Mouse (Mus musculus): Measurements from ENCODE around the gene Mepe. TPM values are rescaled to one million over a fixed set of nuclear protein-coding genes. Genes with fewer than 3 reads are reported as not detected.

The Mepe gene
- total RNA-seq, 2 experiments from 2014 or later: not detected

GRCm38 (mm10) chr5:104351874-104352273 is 26.7 kb downstream of the Mepe start:
- no peak for DNase-seq (ENCODE audit: low spot score in 2 of 2)

DNA sequence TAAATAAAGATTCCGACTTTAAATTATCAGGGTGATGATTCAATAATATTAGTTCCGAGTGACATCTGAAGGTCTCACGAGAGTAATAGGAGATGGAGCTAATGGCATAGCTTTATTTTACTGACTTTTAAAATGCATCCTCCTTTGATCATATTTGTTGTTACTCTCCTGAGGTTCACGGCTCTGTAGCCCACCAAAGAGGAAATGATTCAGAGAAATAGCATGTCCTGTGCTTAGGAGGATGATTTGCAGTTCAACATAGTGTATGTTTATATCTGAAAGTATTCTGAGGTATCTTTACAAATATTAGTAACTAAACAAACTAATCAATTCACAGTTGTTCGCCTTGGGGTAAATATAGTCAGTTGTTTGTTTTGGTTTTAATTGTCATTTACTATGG is 32.4 kb downstream of the Mepe start:
- no peak for DNase-seq (ENCODE audit: low spot score in 2 of 2)

DNA sequence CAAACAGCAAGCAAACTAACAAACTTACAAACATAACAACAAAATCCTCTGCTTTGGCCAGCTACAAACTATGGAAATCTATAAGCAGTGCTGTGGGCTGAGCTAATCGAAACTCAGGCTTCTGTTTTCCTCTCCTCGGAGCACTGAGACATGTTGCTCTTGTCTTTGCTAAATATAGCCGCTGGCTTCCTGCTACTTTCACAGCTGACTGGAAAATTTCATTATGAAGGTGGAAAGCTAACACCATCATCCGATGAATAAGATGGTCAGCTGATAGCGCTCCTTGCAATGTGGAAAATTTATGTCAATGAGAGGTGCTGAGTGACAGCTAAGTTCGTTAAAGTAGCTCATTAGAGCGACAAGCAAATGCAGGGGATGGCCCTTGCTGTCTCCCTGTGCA is 33.5 kb downstream of the Mepe start:
- DNase-seq (ENCODE audit: low spot score in 2 of 2): no peak

DNA sequence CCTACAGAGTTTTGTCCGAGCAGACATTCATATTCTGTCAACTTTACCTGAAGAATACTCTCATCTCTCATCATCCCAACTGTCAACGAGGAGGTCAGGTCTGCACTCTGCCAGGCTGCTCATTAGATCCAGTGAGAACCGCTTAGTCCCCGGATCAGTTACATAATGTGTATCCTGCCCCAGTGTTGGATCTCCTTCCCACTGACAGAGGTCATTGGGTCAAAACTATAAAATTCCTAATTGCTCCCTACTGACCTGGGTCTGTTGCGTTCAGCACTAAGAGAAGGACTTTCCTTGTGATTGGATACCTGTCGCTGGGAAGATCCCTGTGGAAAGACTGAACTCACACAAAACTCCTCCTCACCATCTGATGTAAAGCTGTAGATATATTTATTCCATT is 34.1 kb downstream of the Mepe start:
- DNase-seq (ENCODE audit: low spot score in 2 of 2): no peak

GRCm38 (mm10) chr5:104370580-104370979 is 45.5 kb downstream of the Mepe start:
- DNase-seq (ENCODE audit: low spot score in 2 of 2): no peak

GRCm38 (mm10) chr5:104371284-104371683 is 46.2 kb downstream of the Mepe start:
- no peak for DNase-seq (ENCODE audit: low spot score in 2 of 2)

GRCm38 (mm10) chr5:104373648-104374307 is 48.6 kb downstream of the Mepe start:
- DNase-seq (ENCODE audit: low spot score in 2 of 2): no peak

DNA sequence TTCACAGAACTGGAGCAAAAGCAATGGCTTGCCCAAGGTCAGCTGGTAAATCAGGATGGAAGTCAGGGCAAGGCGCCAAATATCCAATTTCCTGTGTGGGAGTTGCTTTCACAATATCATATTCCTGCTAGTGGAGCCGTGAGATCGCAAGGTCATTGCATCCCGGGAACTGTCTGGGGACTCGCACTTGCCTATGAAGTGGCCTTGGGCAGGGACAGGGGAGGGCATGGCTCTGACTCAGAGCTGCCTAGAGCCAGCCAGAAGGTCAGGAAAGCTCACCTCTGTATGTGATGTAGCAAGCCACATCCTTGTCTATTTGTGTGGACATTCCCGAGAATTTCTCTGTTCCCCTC is 49.2 kb downstream of the Mepe start:
- no peak for DNase-seq (ENCODE audit: low spot score in 2 of 2)

DNA sequence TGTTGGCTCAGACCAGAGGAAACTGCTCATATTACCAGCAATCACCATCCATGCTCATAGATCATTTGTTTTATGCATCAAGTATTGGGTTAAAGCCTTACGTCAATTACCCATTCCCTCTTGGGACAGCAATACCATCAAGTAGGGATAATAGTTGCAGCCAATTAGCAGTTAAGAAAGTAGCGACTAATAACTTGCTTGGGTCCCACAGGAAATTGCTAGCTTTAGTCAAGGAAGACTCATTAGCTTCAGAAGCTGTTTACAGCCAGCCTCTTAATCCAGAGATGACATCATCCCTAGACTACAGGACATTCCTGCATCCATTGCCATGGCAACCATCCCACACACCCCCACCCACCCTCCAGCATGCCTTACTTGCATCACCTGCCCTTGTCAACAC is 50.0 kb downstream of the Mepe start:
- DNase-seq (ENCODE audit: low spot score in 2 of 2): no peak

GRCm38 (mm10) chr5:104376890-104377289 is 51.8 kb downstream of the Mepe start:
- no peak for DNase-seq (ENCODE audit: low spot score in 2 of 2)

DNA sequence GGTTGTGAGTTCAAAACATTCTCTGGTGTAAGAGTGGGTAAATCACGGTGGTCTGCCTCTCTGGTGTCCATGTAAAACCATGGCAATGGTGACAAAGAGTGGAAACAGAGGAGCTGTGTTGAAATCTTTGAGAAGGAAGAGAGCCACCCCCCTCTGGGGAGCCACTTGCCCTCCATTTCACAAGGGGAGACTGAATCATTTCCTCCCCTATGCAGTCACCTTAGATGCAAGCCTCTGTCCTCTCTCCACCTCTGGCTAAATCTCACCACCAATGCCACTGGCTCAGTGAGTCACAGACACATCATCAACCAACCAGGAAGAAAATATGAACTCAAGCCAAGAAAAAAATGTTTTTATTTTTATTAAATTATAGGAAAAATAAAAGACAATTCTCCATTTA is 55.4 kb downstream of the Mepe start:
- DNase-seq (ENCODE audit: low spot score in 2 of 2): no peak

DNA sequence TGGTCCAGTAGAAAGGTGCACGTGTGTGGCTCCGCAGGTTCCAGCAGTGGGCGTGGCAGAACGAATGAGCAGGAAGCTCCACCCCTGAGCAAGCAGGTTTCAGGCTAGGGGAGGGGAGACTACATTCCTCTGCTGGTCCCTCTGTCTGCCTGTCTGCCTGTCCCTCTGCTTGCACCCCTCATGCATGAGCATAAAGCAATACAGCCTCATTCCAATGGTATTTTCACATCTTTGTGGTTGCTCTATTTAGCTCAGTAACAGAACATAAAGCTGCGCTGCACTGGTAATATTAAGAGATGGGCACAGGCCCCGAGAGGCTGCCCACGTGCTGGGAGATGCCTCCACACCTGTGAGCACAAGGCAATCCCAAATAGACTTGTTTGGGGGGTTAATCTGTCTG is 56.5 kb downstream of the Mepe start:
- DNase-seq (ENCODE audit: low spot score in 2 of 2): no peak

DNA sequence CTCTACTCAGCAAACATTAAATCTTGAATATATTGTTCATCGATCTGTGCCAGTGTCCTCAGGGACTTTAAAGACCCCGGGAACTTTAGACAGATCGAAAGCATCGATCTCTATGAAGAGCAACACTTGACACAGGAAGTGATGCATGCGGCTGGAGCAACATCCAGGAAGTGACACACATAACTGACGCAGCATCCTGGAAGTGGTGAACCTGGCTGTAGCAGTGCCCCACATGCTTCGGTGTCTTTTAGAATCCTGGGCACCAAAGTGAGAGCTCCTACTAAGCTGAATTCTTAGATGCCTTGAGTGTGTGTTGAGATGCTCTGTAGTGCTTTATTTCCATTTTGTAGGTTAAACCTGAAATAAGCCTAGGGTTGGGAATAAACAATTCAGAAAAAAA is 59.4 kb downstream of the Mepe start:
- DNase-seq (ENCODE audit: low spot score in 2 of 2): no peak

DNA sequence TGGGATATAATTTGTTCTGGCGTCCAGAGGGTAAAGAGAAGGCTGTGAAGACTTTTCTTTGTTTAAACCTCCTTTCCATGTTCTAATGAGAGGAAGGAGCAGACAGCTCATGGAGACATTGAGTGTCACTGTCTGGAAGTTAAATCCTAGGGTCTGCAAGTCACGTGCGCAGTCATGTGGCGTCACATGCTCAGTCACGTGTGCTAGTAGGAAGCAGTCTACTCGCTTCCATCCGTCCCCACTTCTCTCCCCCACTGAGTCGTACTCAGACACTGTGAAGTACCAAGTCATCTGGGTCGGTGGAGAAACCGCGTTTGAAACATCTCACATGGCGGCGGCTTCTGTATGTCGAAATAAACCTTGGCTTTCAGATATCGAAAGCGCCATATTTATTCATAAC is 60.4 kb downstream of the Mepe start:
- DNase-seq (ENCODE audit: low spot score in 2 of 2): no peak

DNA sequence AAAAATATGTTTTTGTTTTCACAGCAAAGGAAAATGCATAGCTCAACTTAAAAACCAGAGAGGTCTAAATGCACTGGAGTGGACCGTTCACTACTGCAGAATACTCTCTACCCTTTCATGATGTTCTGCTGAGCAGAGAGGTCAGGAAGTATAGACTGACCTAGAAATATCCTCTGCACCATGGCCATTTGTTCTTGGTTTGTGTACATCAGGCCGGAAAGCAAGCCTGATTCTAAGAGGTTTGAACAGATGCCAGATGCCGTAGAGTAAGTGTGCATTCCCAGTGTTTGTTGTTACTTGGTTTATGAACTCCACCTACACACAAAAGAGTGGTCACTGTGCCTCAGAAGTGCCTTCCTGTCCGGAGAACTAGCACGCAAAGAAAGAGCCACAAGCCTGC is 61.8 kb downstream of the Mepe start:
- DNase-seq (ENCODE audit: low spot score in 2 of 2): no peak

Small RNA genes lying within 50 kb of the gene (microRNA-seq; reads per million reads assigned to microRNA genes)
- 0 reads per million in 2 experiments for gene Gm23616

Other genes starting within 250 kb of the Mepe start
- not detected for gene Gm17660, start 247.7 kb upstream of the Mepe start, total RNA-seq (2021)
- 1,000 to 10,000 TPM; 1,467 to 1,533 TPM for gene Sparcl1, start 211.6 kb upstream of the Mepe start, total RNA-seq (2021)
- under 1 TPM in 1 of 2 experiments, not detected in 1; 0.08 TPM for gene Dspp, start 154.6 kb upstream of the Mepe start, total RNA-seq (2021)
- 1 to 10 TPM; 7.5 to 7.7 TPM for gene Dmp1, start 122.7 kb upstream of the Mepe start, total RNA-seq (2021)
- under 1 TPM; 0.25 TPM for gene Ibsp, start 26.2 kb upstream of the Mepe start, total RNA-seq (2021)
- gene Spp1, start 109.8 kb downstream of the Mepe start, total RNA-seq (2021): 1 to 10 TPM; 4.7 to 5.6 TPM
- gene Pkd2, start 134.1 kb downstream of the Mepe start, total RNA-seq (2021): 10 to 100 TPM; 32.7 to 34.5 TPM
- gene BC005561, start 183.0 kb downstream of the Mepe start, total RNA-seq (2021): 10 to 100 TPM; 11.1 to 11.3 TPM